Mouse (Mus musculus) spleen, adult 2 months (tissue): ENCODE data around the gene Cdca7l.

Experiments
- CTCF ChIP-seq: fragments of 200-500 bp; IDR thresholded peaks from 2 replicates; pipeline ENCODE4 v1.5.1; 2011; ENCODE audit warnings: mild to moderate bottlenecking, inconsistent platforms; ENCODE audit not compliant: insufficient read depth, insufficient read length, insufficient replicate concordance; ENCODE audit errors: extremely low read depth
- POLR2A ChIP-seq: fragments of 200-500 bp; IDR thresholded peaks from 2 replicates; pipeline ENCODE4 v1.6.1; 2011; ENCODE audit warnings: low read depth, low read length, inconsistent platforms

GRCm38 (mm10) chr12:117911396-117911795 lies 107.3 kb downstream of the Cdca7l start:
- TF ChIP-seq CTCF (no peak), POLR2A (no peak)
